Comparison of ENCODE assay signal across 12 mouse cellular contexts in genomic region chr6:92625923-92626322, GRCm38 (mm10).
DNase-seq lines count a peak whose midpoint lies in the region; ATAC-seq and TF ChIP-seq lines count a peak whose summit lies in the region.
"Had no signal": no experiment of that assay in that cellular context is flagged by ENCODE, and none has a peak within 500 bp of the region (broad histone marks: within the 10 kb centered on the region; RNA-seq: fewer than 3 reads in every experiment).

No protein-coding gene starts in this region.

- TF ChIP-seq CTCF in intestine, postnatal 0 days (IDR thresholded peaks at IDR 0.05; ENCODE audit: low read depth): no peak
- TF ChIP-seq CTCF in stomach, postnatal 0 days (IDR thresholded peaks at IDR 0.05; ENCODE audit: low read depth): no peak

- 0 out of 2 replicates have a peak, but pooled peaks cover 3% of the 10 kb centered on the region for H3K4me1 ChIP-seq in intestine, embryonic 14.5 days (replicated peaks; ENCODE audit: control insufficient read depth, insufficient read depth, low read length)
- H3K4me1 ChIP-seq in intestine, postnatal 0 days (replicated peaks; ENCODE audit: control insufficient read depth, insufficient read depth, low read length): no peaks in the 10 kb centered on the region
- no peaks in the 10 kb centered on the region for H3K4me1 ChIP-seq in stomach, embryonic 15.5 days
- no peaks in the 10 kb centered on the region for H3K4me1 ChIP-seq in stomach, postnatal 0 days (replicated peaks; ENCODE audit: control insufficient read depth, insufficient read depth)
- H3K4me1 ChIP-seq: limb, embryonic 15.5 days had no signal

- H3K27ac ChIP-seq in intestine, embryonic 14.5 days (ENCODE audit: low read depth): peak overlapping the region; percentile 0; the same call in 1 of the 2 replicates
- H3K27ac ChIP-seq in intestine, postnatal 0 days (ENCODE audit: low read depth, low read length): no peak overlapping the region
- H3K27ac ChIP-seq in stomach, embryonic 15.5 days: 0 out of 2 replicates have a peak overlapping the region, but pooled peaks have one; percentile 16
- no peak overlapping the region for H3K27ac ChIP-seq in stomach, postnatal 0 days (replicated peaks)
- H3K27ac ChIP-seq: limb, embryonic 15.5 days had no signal

- no peaks in the 10 kb centered on the region for H3K36me3 ChIP-seq in intestine, embryonic 14.5 days (ENCODE audit: control insufficient read depth, insufficient read depth, low read length)
- no peaks in the 10 kb centered on the region for H3K36me3 ChIP-seq in intestine, postnatal 0 days (ENCODE audit: control insufficient read depth, insufficient read depth)
- no peaks in the 10 kb centered on the region for H3K36me3 ChIP-seq in stomach, embryonic 15.5 days
- no peaks in the 10 kb centered on the region for H3K36me3 ChIP-seq in stomach, postnatal 0 days (ENCODE audit: control insufficient read depth, insufficient read depth, low read length)
- H3K36me3 ChIP-seq: limb, embryonic 15.5 days had no signal

- 48% methylated on average over 1 of the region's 1 CpGs for WGBS in intestine, embryonic 14.5 days
- 53% methylated on average over 1 of the region's 1 CpGs for WGBS in intestine, postnatal 0 days
- 59% methylated on average over 1 of the region's 1 CpGs for WGBS in stomach, embryonic 15.5 days
- WGBS in stomach, postnatal 0 days: 53% methylated on average over 1 of the region's 1 CpGs

- H3K9me3 ChIP-seq in intestine, embryonic 14.5 days (ENCODE audit: control insufficient read depth, low read length): no peaks in the 10 kb centered on the region
- no peaks in the 10 kb centered on the region for H3K9me3 ChIP-seq in intestine, postnatal 0 days (ENCODE audit: control insufficient read depth)
- H3K9me3 ChIP-seq in stomach, embryonic 15.5 days: no peaks in the 10 kb centered on the region
- no peaks in the 10 kb centered on the region for H3K9me3 ChIP-seq in stomach, postnatal 0 days (ENCODE audit: control insufficient read depth, low read length)
- H3K9me3 ChIP-seq: limb, embryonic 15.5 days had no signal

- no peak overlapping the region for H3K4me3 ChIP-seq in intestine, embryonic 14.5 days (ENCODE audit: low read depth, low read length)
- no peak overlapping the region for H3K4me3 ChIP-seq in intestine, postnatal 0 days (ENCODE audit: low read depth, low read length)
- H3K4me3 ChIP-seq in stomach, embryonic 15.5 days (replicated peaks): no peak overlapping the region
- H3K4me3 ChIP-seq in stomach, postnatal 0 days (ENCODE audit: low read depth, low read length): no peak overlapping the region
- H3K4me3 ChIP-seq: erythroblast, embryonic 14.5 days; limb, embryonic 15.5 days had no signal

- H3K27me3 ChIP-seq in intestine, embryonic 14.5 days (replicated peaks; ENCODE audit: control insufficient read depth, insufficient read depth, low read length): no peaks in the 10 kb centered on the region
- no peaks in the 10 kb centered on the region for H3K27me3 ChIP-seq in intestine, postnatal 0 days (replicated peaks; ENCODE audit: control insufficient read depth, insufficient read depth, low read length)
- no peaks in the 10 kb centered on the region for H3K27me3 ChIP-seq in stomach, embryonic 15.5 days (replicated peaks)
- H3K27me3 ChIP-seq in stomach, postnatal 0 days (ENCODE audit: control insufficient read depth, insufficient read depth, low read length): no peaks in the 10 kb centered on the region
- H3K27me3 ChIP-seq: limb, embryonic 15.5 days had no signal

- H3K9ac ChIP-seq in intestine, embryonic 14.5 days (ENCODE audit: low read length): no peak overlapping the region
- no peak overlapping the region for H3K9ac ChIP-seq in intestine, postnatal 0 days (ENCODE audit: low read depth, low read length)
- no peak overlapping the region for H3K9ac ChIP-seq in stomach, embryonic 15.5 days
- H3K9ac ChIP-seq in stomach, postnatal 0 days (ENCODE audit: low read length): no peak overlapping the region
- H3K9ac ChIP-seq: limb, embryonic 15.5 days had no signal

- no peak overlapping the region for H3K4me2 ChIP-seq in intestine, embryonic 14.5 days (ENCODE audit: low read length)
- H3K4me2 ChIP-seq in intestine, postnatal 0 days (replicated peaks; ENCODE audit: low read depth): no peak overlapping the region
- no peak overlapping the region for H3K4me2 ChIP-seq in stomach, embryonic 15.5 days
- H3K4me2 ChIP-seq in stomach, postnatal 0 days (replicated peaks; ENCODE audit: low read depth): no peak overlapping the region
- H3K4me2 ChIP-seq: limb, embryonic 15.5 days had no signal

- no peak for TF ChIP-seq EP300 in stomach, postnatal 0 days (optimal IDR thresholded peaks at IDR 0.05)

- DNase-seq in adrenal gland, postnatal 14 days: peak; percentile 47
- DNase-seq in adrenal gland, postnatal 4 days (ENCODE audit: low spot score in 2 of 2): no peak
- DNase-seq in intestine, embryonic 14.5 days (ENCODE audit: low spot score): no peak
- no peak for DNase-seq in stomach, postnatal 0 days (ENCODE audit: low spot score)
- peak; percentile 21 for DNase-seq in testis, postnatal 14 days (ENCODE audit: low spot score)
- DNase-seq in layer of hippocampus, adult 8-10 months (ENCODE audit: low spot score in 2 of 2): no peak
- DNase-seq: layer of hippocampus, adult 9-11 months; lung, postnatal 14 days had no signal

- ATAC-seq in intestine, embryonic 14.5 days (replicated peaks; ENCODE audit: low FRiP score, low TSS enrichment, low read depth): no peak
- ATAC-seq in intestine, postnatal 0 days: no peak
- ATAC-seq in stomach, embryonic 15.5 days (ENCODE audit: insufficient read depth, low FRiP score, low read depth): no peak
- ATAC-seq in stomach, postnatal 0 days (ENCODE audit: low FRiP score, low TSS enrichment): no peak

Comparison
In these comparisons a context has a peak if more than half of its experiments do, and no peak if none do; other contexts are left out.
1. DNase-seq: peak in adrenal gland, postnatal 14 days (single experiment) and testis, postnatal 14 days (single experiment); none in adrenal gland, postnatal 4 days (0 of 2), intestine, embryonic 14.5 days (single experiment), stomach, postnatal 0 days (single experiment) and layer of hippocampus, adult 8-10 months (0 of 2).
2. H3K27ac ChIP-seq: peak in intestine, embryonic 14.5 days (single experiment) and stomach, embryonic 15.5 days (single experiment); none in intestine, postnatal 0 days (single experiment) and stomach, postnatal 0 days (single experiment).